Mouse (Mus musculus) large intestine, adult 2 months (tissue): ENCODE data around the gene Pnpla1. TPM values are rescaled to one million over a fixed set of nuclear protein-coding genes. Genes with fewer than 3 reads are reported as not detected.

Experiments used
- DNase-seq: peaks from one replicate; pipeline ENCODE4 v3.0.0-alpha.2; 2012; ENCODE audit warnings: low read depth, low spot score
- WGBS: fragments of 180-500 bp; shearing (Covaris S2); methylation state at CpG from one replicate; pipeline ENCODE4 v1.1.7; 2018; 5-methylcytosine and 5-hydroxymethylcytosine counted together
- polyA plus RNA-seq: library from polyadenylated mRNA; depleted of rRNA; stranded (reverse); fragments of >200 nt; gene quantifications from 2 replicates; pipeline ENCODE4 v1.2.3, GENCODE M21; 2012

Pnpla1 gene
- polyA plus RNA-seq, 1 experiment: 1.0 TPM

DNA sequence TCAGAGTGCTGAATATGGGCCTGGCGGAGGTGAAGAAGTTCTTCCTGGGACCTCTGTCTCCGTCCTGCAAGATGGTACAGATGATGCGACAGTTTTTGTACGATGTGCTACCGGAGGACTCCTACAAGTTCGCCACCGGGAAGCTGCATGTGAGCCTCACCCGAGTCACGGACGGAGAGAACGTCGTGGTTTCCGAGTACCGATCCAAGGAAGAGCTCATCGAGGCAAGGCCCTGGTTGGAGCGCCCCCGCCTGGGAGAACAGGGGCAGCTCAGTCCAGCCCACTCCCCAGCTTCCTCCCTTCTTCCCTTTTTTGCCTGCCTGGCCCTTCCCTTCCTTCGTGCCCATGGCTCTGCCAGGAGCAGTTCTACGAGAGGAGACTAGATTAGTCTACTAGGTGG lies 18.6 kb downstream of the Pnpla1 start:
- no peak for DNase-seq

DNA sequence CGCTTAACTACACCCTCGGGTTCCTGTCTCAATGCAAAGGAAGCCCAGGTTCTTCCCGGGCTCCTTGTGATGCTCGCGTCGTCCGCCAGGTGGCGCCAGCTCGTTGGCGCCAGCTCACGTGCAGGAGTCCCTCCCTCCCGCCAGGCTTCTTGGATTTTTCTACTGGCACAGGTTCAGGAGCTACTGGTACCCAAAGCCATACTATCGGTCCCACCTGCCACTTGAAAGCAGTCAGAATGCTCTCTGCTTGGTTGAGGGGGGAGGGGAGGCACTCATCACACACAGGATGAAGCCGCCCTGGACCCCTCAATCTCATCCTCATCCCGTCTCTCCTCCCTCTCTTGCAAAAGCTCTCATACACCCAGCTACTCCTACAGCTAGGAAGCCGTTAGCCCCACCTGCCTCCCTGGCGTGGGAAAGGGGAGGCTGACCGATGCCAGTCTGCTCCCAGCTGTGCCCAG lies 21.8 kb downstream of the Pnpla1 start:
- 7% methylated on average over 18 of the region's 18 CpGs for WGBS

More for the DNA sequence above, 18.6 kb downstream of the Pnpla1 start:
- 33% methylated on average over 18 of the region's 19 CpGs for WGBS

GRCm38 (mm10) chr17:28882316-28882715 lies 24.1 kb downstream of the Pnpla1 start:
- DNase-seq: no peak

More for the DNA sequence above, 21.8 kb downstream of the Pnpla1 start:
- DNase-seq: no peak

GRCm38 (mm10) chr17:28882810-28883209 lies 24.6 kb downstream of the Pnpla1 start:
- WGBS: 36% methylated on average over 8 of the region's 8 CpGs
- DNase-seq: no peak

More at GRCm38 (mm10) chr17:28882316-28882715, 24.1 kb downstream of the Pnpla1 start:
- 2% methylated on average over 12 of the region's 12 CpGs for WGBS

GRCm38 (mm10) chr17:28883941-28884516 lies 25.8 kb downstream of the Pnpla1 start:
- no peak for DNase-seq
- WGBS: 74% methylated on average over 10 of the region's 10 CpGs

DNA sequence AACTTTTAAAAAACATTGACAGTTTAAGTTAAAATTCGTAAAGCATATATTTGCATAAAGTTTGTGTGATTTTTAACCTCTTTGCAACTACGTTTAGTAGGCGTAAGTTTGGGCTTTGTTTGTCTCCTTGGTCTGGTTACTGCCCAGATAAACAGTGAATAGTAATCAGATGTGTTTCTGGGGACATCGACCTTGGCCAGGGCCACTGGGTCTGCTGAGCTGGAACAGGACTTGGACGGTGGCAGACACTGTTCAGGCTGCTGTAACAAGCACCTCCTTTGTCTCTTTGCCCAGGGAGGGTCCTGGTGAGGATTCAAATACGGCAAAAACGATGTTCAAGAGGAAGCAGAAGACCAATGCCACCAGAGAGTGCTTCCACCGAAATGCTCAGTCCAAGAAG lies 27.0 kb downstream of the Pnpla1 start:
- WGBS: 83% methylated on average over 8 of the region's 8 CpGs
- no peak for DNase-seq

DNA sequence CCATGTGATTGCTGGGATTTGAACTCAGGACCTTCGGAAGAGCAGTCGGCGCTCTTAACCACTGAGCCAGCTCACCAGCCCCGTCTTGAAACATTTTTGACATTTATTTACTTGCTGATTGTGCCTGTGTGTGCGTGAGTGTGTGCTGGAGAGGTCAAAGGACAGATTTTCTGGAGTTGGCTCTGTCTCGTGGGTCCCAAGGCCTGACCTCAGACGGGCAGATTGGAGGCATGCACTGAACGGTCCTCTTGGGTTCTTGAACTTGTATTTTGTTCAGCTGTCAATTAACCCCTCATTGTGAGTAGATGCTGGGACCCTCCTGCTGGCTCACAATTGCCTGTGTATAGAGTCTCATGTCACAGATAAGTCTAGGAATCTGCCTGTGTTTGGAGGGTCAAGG lies 28.1 kb downstream of the Pnpla1 start:
- 79% methylated on average over 8 of the region's 8 CpGs for WGBS
- DNase-seq: no peak

- 76% methylated on average over 11 of the region's 11 CpGs for WGBS
- DNase-seq: no peak
Observed at GRCm38 (mm10) chr17:28894050-28894767, 36.0 kb downstream of the Pnpla1 start.

- 97% methylated on average over 21 of the region's 21 CpGs for WGBS
- DNase-seq: no peak
Observed at GRCm38 (mm10) chr17:28895217-28895875, 37.1 kb downstream of the Pnpla1 start.

DNA sequence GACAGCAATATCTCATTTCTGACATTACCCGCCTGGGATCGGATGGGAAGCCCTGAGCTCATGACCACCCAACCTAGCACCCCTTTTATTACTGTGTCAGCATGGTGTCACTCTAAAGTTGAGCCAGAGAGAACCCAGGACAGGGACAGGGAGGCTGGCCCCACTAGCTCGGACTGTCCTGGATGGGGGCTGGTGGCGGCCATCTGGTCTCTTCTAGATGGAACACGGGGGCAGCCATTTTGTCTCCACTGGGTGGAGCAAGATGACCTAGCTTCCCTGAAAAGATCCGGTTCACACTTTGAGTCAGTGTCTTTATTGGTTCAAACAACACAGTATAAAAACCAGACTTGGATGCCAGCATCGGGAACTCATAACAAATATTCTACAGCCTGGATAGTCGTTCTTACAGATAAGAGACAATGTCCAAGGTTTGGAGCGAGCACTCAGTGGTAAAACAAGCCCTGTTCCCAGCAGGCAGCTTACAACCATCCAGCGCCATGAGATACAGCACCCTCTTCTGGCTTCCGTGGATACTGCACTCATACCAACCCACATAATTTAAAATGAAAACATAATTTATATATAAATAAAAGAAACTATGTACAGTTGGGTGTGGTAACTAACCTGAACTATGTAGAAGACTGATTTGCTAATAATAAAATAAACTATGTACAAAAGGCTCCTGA lies 38.0 kb downstream of the Pnpla1 start:
- no peak for DNase-seq
- WGBS: 88% methylated on average over 11 of the region's 11 CpGs

GRCm38 (mm10) chr17:28897817-28898216 lies 39.6 kb downstream of the Pnpla1 start:
- WGBS: 85% methylated on average over 5 of the region's 5 CpGs
- no peak for DNase-seq

DNA sequence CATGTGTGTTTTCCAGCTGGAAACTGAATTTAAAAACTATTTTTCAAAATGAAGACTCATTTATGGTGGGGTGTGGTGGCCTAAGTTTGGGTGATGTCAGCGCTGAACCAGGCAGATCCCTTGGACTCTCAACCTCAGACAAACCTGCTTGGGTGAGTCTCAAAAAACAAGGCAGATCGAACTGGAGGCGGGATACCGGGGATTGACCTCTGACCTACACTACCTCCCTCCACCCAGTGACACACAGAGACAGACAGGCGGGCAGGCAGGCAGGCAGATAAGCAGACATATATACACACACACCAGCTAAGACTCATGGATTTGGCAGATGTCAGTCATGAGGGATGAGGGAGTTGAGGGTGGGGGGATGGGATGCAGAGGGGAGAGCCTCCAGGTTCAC lies 40.0 kb downstream of the Pnpla1 start:
- no peak for DNase-seq
- WGBS: 70% methylated on average over 5 of the region's 5 CpGs

DNA sequence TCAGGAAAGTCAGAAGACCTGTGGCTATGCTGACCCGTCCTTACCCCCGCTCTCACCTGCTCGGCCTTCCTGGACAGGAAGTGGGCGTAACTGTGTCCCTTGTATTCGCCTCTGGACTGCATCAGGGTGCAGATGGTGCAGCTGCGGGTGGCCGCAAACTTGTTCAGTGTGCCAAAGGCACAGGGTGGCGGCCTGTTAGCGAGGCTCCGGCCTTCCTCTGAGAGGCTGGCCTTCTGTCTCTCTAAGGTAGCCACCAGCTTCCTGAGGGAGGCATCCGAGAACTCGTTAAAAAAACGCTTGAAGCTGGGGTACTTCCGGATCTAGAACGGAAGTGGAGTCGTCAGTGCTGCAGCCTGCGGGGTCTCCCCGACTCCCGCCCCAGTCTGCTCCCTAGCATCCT lies 41.2 kb downstream of the Pnpla1 start:
- WGBS: 66% methylated on average over 19 of the region's 19 CpGs
- no peak for DNase-seq

DNA sequence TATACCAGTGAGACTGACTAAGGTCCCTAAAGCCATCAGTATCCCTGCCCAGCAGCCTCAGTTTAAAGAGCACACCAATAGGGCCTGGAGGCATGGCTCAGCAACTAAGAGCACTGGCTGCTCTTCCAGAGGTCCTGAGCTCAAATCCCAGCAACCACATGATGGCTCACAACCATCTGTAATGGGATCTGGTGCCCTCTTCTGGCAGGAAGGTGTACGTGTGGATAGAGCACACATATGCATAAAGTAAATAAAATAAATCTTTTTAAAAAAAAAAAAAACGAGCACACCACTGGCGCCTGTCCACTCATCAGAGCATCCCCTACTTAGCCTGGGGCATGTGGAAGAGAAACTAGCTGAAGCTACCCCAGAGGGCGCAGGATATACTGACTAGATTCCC lies 43.3 kb downstream of the Pnpla1 start:
- no peak for DNase-seq
- 67% methylated on average over 4 of the region's 4 CpGs for WGBS

DNA sequence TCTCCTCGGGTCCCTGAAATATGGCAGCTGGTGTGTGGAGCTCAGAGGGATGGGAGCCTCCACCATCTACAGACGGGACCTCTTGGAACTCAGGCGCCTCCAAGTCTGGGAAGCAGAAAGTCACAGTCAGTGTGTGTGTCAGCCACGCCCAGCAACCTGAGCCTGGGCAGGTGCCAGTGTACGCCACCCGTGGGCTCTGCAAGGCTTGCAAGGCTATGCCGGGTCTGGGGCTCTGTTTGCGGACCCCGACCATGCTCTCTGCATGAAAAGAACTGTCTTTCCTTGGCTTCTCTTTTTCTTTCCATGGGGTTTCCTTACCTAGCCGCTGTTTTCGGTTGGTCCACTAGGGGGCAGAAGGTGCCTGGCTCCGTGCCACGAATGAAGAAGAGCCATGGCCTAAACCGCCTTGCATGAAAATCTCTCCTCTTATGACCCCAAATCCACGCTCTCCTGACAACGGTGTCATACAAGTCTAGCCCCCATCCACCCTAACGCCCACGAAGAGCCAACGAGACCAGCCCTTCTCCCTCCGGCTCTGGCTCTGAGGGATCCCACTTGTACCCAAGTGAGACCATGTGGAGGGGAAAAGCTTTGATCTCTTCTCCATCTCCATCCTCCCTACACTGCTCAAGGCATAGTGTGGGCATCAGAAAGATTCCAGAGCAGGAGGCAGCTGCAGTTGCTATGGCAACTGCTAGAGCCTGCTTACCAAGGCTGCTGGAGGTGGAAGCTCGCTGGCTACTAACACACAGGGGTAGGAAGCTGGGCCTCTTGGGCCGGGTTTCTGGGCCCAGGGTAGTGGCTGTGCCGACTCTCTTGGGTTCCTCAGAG lies 46.5 kb downstream of the Pnpla1 start:
- DNase-seq: no peak
- 34% methylated on average over 23 of the region's 23 CpGs for WGBS

- 83% methylated on average over 13 of the region's 13 CpGs for WGBS
- no peak for DNase-seq
Observed at GRCm38 (mm10) chr17:28905377-28905916, 47.2 kb downstream of the Pnpla1 start.

- DNase-seq: no peak
- WGBS: 64% methylated on average over 7 of the region's 7 CpGs
Observed at GRCm38 (mm10) chr17:28907959-28908358, 49.7 kb downstream of the Pnpla1 start.

- no peak for DNase-seq
- WGBS: 32% methylated on average over 29 of the region's 29 CpGs
Observed at GRCm38 (mm10) chr17:28909252-28909941, 51.2 kb downstream of the Pnpla1 start.

DNA sequence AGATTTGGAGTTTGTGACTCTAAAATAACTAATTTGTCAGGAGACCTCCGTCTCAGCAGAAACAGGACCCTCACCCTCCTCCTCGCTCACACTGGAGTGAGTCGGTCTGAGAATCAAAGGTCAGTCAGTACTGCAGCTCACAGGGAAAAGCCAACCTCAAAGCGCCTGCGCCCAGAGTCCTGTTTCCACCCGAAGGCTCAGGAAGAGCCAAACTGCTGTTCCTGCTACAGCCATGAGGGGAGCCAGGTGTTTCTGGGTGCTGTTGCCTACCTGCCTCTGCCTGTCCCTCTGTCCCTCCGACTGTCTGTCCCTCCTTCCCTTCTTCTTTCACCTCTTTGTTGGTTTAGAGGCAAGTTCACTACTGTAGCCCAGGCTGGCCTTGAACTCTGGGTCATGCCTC lies 51.9 kb downstream of the Pnpla1 start:
- 43% methylated on average over 7 of the region's 7 CpGs for WGBS
- DNase-seq: no peak
